Mouse (Mus musculus): ENCODE results near the gene Exoc3l. TPM values are rescaled to one million over a fixed set of nuclear protein-coding genes. Genes with fewer than 3 reads are reported as not detected.

The Exoc3l gene
- polyA plus RNA-seq, 1 experiment = 12.7 TPM

DNA sequence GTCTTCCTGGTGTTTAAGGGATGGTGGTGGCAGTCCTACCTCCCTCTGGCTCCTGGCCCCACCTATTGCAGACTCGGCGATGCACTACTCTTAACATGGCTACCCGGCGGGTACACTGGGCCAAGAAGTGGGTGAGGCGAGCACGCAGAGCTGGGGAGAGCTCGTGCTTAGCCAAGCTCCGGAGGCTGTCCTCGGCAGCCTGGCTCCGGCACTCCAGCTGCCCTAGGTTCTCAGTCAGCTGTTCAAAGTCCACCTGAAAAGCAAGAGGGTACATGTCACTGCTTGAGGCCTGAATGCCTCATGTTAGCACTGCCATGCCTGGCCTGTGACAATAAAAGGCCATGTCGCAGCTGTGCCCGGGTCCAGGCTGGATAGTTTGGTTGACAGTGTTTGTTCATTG lies 34.4 kb upstream of the Exoc3l start:
- Histone ChIP-seq H3K27ac (ENCODE audit: control insufficient read depth, insufficient read depth, low read length) (no peak overlapping the region), H3K27me3 (ENCODE audit: control insufficient read depth, insufficient read depth, low read length) (no peaks in the 10 kb centered on the region), H3K4me3 (ENCODE audit: control insufficient read depth, insufficient read depth, low read length) (no peak overlapping the region), H3K4me1 (replicated peaks; ENCODE audit: control insufficient read depth, insufficient read depth, low read length) (peaks cover 12% of the 10 kb centered on the region), H3K36me3 (ENCODE audit: control insufficient read depth, insufficient read depth, low read length) (peaks cover 25% of the 10 kb centered on the region; the same call in 1 of the 2 replicates)
- no peak for DNase-seq
- TF ChIP-seq CTCF (IDR thresholded peaks at IDR 0.05; ENCODE audit: borderline replicate concordance, control insufficient read depth, extremely low read depth, insufficient read depth, low read length, poor library complexity) (no peak), POLR2A (IDR thresholded peaks at IDR 0.05; ENCODE audit: control insufficient read depth, extremely low read depth, insufficient read depth, low read length, poor library complexity) (no peak)
- 97% methylated on average over 12 of the region's 12 CpGs for WGBS

DNA sequence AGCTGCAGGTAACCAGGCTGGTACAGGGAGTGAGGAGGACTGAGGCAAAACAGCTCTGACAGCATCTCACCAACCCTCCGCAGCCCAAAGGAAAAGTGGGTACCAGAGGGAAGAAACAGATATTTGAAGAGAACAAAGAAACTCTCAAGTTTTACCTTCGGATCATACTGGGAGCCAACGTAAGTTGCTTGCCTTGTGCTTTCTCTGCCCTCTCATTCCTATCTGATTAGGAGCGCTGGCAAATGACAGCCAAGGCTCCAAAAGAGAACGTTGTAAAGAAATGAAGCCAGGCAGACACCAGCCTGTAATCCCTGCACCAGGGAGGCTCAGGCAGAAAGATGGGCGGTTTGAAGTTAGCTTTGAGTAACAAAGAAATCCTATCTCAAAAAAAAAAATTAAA lies 31.1 kb upstream of the Exoc3l start:
- WGBS = 45% methylated on average over 6 of the region's 6 CpGs
- Histone ChIP-seq H3K27ac (ENCODE audit: control insufficient read depth, insufficient read depth, low read length) (no peak overlapping the region), H3K27me3 (ENCODE audit: control insufficient read depth, insufficient read depth, low read length) (no peaks in the 10 kb centered on the region), H3K4me3 (ENCODE audit: control insufficient read depth, insufficient read depth, low read length) (peak overlapping the region; percentile 74), H3K4me1 (replicated peaks; ENCODE audit: control insufficient read depth, insufficient read depth, low read length) (peaks cover 12% of the 10 kb centered on the region), H3K36me3 (ENCODE audit: control insufficient read depth, insufficient read depth, low read length) (peaks cover 25% of the 10 kb centered on the region; the same call in 1 of the 2 replicates)
- TF ChIP-seq CTCF (IDR thresholded peaks at IDR 0.05; ENCODE audit: borderline replicate concordance, control insufficient read depth, extremely low read depth, insufficient read depth, low read length, poor library complexity) = no peak
- TF ChIP-seq POLR2A (IDR thresholded peaks at IDR 0.05; ENCODE audit: control insufficient read depth, extremely low read depth, insufficient read depth, low read length, poor library complexity) = no peak
- DNase-seq = no peak

DNA sequence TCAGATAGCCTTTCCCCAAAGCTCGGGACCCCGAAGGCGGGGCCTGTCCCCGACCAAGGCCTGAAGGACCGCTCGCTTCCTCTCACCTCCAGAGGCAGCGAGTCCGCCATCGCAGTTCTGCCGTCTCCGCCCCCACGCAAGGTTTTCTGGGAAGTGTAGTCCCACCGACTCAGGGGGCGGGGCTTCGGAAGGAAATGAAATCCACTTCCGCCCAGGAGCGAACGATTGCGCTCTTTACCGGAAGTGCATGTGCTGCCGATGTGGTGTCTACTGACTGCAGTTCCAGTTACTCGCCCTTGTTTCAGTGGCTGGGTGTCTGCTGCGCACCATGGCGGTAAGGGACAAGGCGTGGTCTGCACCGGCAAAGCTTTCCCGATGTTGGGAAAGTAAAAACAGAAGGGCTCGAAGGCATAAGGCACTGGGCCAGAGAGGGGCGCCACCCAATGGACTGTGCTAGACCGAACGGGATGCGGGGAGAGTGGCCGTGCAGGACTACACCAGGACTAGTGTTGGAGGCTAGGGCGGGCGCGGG lies 30.3 kb upstream of the Exoc3l start, which contains the start of the genes Lrrc29 and Tmem208:
Gene Lrrc29 (minus strand): TSS at position 138 of the 532 bp plus-strand sequence.
Gene Tmem208 (plus strand): TSS at position 214 of the 532 bp plus-strand sequence.
- Histone ChIP-seq H3K27ac (ENCODE audit: control insufficient read depth, insufficient read depth, low read length) (peak within 1 kb of the TSS; percentile 23), H3K4me1 (replicated peaks; ENCODE audit: control insufficient read depth, insufficient read depth, low read length) (peaks cover 12% of the 10 kb centered on the region), H3K36me3 (ENCODE audit: control insufficient read depth, insufficient read depth, low read length) (peaks cover 25% of the 10 kb centered on the region; the same call in 1 of the 2 replicates), H3K27me3 (ENCODE audit: control insufficient read depth, insufficient read depth, low read length) (no peaks in the 10 kb centered on the region), H3K4me3 (ENCODE audit: control insufficient read depth, insufficient read depth, low read length) (peak within 1 kb of the TSS; percentile 74)
- peak; percentile 63; the same call in 1 of the 2 replicates for TF ChIP-seq CTCF (IDR thresholded peaks at IDR 0.05; ENCODE audit: borderline replicate concordance, control insufficient read depth, extremely low read depth, insufficient read depth, low read length, poor library complexity)
- TF ChIP-seq POLR2A (IDR thresholded peaks at IDR 0.05; ENCODE audit: control insufficient read depth, extremely low read depth, insufficient read depth, low read length, poor library complexity) = peak; percentile 79
- under 1% methylated on average over 36 of the region's 36 CpGs for WGBS
- DNase-seq = peak; percentile 99

DNA sequence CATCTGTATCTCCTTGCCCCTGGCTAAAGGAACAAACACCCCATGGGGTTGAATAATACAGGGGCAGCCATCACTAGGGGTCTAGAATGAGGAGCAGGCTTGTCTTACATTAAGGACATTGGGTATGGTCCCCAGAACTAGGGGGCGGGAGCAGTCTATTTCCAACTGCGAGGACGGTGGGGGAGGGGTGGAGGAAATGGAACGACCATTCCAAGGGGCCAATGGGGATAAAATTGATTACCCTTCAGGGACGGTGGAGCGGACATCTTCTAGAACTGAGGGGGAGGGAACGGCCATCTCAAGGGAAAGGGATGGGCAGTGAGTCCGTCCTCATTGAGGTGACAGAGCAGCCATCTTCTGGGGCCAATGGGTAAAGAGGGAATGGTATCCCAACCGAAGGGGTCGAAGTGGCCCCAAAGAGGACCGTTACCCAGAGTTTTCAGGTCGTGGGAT lies 29.8 kb upstream of the Exoc3l start:
- Histone ChIP-seq H3K27ac (ENCODE audit: control insufficient read depth, insufficient read depth, low read length) (no peak overlapping the region), H3K36me3 (ENCODE audit: control insufficient read depth, insufficient read depth, low read length) (peaks cover 22% of the 10 kb centered on the region; the same call in 1 of the 2 replicates), H3K4me1 (replicated peaks; ENCODE audit: control insufficient read depth, insufficient read depth, low read length) (peaks cover 12% of the 10 kb centered on the region), H3K4me3 (ENCODE audit: control insufficient read depth, insufficient read depth, low read length) (peak overlapping the region; percentile 74), H3K27me3 (ENCODE audit: control insufficient read depth, insufficient read depth, low read length) (no peaks in the 10 kb centered on the region)
- TF ChIP-seq POLR2A (IDR thresholded peaks at IDR 0.05; ENCODE audit: control insufficient read depth, extremely low read depth, insufficient read depth, low read length, poor library complexity) = no peak
- no peak for TF ChIP-seq CTCF (IDR thresholded peaks at IDR 0.05; ENCODE audit: borderline replicate concordance, control insufficient read depth, extremely low read depth, insufficient read depth, low read length, poor library complexity)
- 1% methylated on average over 12 of the region's 12 CpGs for WGBS
- DNase-seq = no peak

DNA sequence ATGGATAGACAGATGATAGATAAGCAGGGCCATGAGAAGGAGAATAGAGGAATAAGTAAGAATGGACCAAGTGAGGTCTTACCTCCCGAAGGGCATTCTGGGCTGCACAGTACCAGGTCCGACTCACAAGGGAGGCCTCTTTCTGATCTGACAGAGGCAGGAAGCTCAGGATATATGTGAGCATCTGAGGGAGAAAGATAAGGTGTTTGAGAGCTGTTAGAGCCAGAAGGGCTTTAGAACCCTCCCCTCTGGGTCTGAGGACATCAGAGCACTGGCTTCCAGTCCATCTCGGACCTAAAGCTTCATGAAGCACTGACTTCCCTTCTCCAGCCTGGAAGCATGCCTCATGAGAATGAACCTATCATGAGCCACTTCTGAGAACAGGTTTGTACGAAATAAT lies 27.3 kb upstream of the Exoc3l start:
- TF ChIP-seq POLR2A (IDR thresholded peaks at IDR 0.05; ENCODE audit: control insufficient read depth, extremely low read depth, insufficient read depth, low read length, poor library complexity) (no peak), CTCF (IDR thresholded peaks at IDR 0.05; ENCODE audit: borderline replicate concordance, control insufficient read depth, extremely low read depth, insufficient read depth, low read length, poor library complexity) (no peak)
- Histone ChIP-seq H3K27ac (ENCODE audit: control insufficient read depth, insufficient read depth, low read length) (no peak overlapping the region), H3K4me1 (replicated peaks; ENCODE audit: control insufficient read depth, insufficient read depth, low read length) (peaks cover 12% of the 10 kb centered on the region)

DNA sequence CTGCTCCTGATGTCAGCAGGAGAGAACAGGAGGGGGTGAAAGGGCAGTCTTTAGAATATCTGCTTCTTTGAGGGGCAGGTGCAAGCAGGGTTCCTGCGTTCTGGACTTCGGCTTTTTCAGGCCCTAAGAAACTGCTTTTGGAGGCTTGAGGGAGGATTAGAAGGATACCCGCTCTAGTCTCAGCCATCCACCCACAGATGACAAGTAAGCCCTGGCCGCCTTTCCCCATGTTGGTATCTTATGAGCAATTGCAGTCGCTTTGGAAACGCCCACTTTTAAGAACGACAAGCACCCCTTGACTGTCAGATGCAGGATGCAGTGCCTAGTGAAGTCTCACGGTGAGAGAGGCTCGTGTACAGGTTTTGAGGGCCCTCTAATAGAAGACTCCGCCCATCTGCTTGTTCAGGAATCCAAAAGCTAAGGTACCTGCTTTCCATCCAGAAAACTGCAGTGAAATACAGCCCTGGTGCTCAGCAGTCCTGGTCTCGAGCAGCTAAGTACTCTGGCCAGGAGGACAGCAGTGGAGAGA lies 22.8 kb upstream of the Exoc3l start:
- 95% methylated on average over 11 of the region's 11 CpGs for WGBS
- TF ChIP-seq POLR2A (IDR thresholded peaks at IDR 0.05; ENCODE audit: control insufficient read depth, extremely low read depth, insufficient read depth, low read length, poor library complexity) (no peak), CTCF (IDR thresholded peaks at IDR 0.05; ENCODE audit: borderline replicate concordance, control insufficient read depth, extremely low read depth, insufficient read depth, low read length, poor library complexity) (no peak)
- no peak overlapping the region for H3K27ac ChIP-seq (ENCODE audit: control insufficient read depth, insufficient read depth, low read length)
- H3K4me1 ChIP-seq (replicated peaks; ENCODE audit: control insufficient read depth, insufficient read depth, low read length) = no peaks in the 10 kb centered on the region
- peaks cover 5% of the 10 kb centered on the region; the same call in 1 of the 2 replicates for H3K36me3 ChIP-seq (ENCODE audit: control insufficient read depth, insufficient read depth, low read length)
- no peaks in the 10 kb centered on the region for H3K27me3 ChIP-seq (ENCODE audit: control insufficient read depth, insufficient read depth, low read length)
- H3K4me3 ChIP-seq (ENCODE audit: control insufficient read depth, insufficient read depth, low read length) = no peak overlapping the region
- no peak for DNase-seq

More for the DNA sequence above, 27.3 kb upstream of the Exoc3l start:
- no peak for DNase-seq
- no peak overlapping the region for H3K4me3 ChIP-seq (ENCODE audit: control insufficient read depth, insufficient read depth, low read length)
- 97% methylated on average over 4 of the region's 4 CpGs for WGBS
- H3K36me3 ChIP-seq (ENCODE audit: control insufficient read depth, insufficient read depth, low read length) = peaks cover 3% of the 10 kb centered on the region
- H3K27me3 ChIP-seq (ENCODE audit: control insufficient read depth, insufficient read depth, low read length) = no peaks in the 10 kb centered on the region
